Mouse (Mus musculus): ENCODE results near the gene Prtn3. TPM values are rescaled to one million over a fixed set of nuclear protein-coding genes. Genes with fewer than 3 reads are reported as not detected.

The Prtn3 gene
- total and polyA plus RNA-seq, 2 experiments from 2014 or later, result 0.74 TPM; not detected in 1

DNA sequence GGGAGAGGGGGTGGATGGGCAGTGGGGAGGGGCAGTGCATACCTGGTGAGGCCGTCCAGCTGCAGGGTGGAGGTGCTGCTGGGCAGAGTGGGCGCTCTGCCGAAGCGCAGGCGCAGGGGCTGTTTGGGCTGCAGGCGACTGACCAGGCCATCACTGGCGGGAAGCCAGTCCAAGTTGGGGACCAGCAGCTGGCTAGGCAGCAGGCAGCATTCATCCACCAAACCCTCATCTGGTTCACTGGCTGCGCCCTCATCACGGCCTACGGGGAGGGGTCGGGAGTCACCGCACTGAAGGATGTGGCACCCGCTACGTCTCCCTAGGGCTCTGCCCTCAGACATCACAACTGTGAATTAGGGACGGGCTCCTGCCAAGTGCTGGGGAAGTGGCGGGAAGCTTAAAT, 22.0 kb downstream of the Prtn3 start:
- Histone ChIP-seq H3K27ac (ENCODE audit: low read depth) (no peak overlapping the region), H3K9ac (replicated peaks; ENCODE audit: low read depth, low read length) (no peak overlapping the region), H3K36me3 (replicated peaks; ENCODE audit: control insufficient read depth, insufficient read depth, low read length) (peaks cover 48% of the 10 kb centered on the region), H3K4me2 (ENCODE audit: low read depth, low read length) (no peak overlapping the region), H3K27me3 (ENCODE audit: control insufficient read depth, insufficient read depth, low read length) (no peaks in the 10 kb centered on the region), H3K4me3 (ENCODE audit: low read depth, low read length) (no peak overlapping the region), H3K4me1 (ENCODE audit: control insufficient read depth, insufficient read depth) (no peaks in the 10 kb centered on the region), H3K9me3 (replicated peaks; ENCODE audit: control insufficient read depth, low read length) (no peaks in the 10 kb centered on the region)
- TF ChIP-seq CTCF (IDR thresholded peaks at IDR 0.05; ENCODE audit: low read depth), result no peak
- no peak for TF ChIP-seq EP300 (IDR thresholded peaks at IDR 0.05; ENCODE audit: low read depth)
- 91% methylated on average over 16 of the region's 16 CpGs for WGBS
- DNase-seq (ENCODE audit: low spot score), result no peak
- no peak for ATAC-seq (ENCODE audit: insufficient read depth, low read depth)

GRCm38 (mm10) chr10:79896814-79897213, 22.5 kb downstream of the Prtn3 start:
- Histone ChIP-seq H3K9ac (replicated peaks; ENCODE audit: low read depth, low read length) (no peak overlapping the region), H3K36me3 (replicated peaks; ENCODE audit: control insufficient read depth, insufficient read depth, low read length) (peaks cover 48% of the 10 kb centered on the region), H3K27me3 (ENCODE audit: control insufficient read depth, insufficient read depth, low read length) (no peaks in the 10 kb centered on the region), H3K4me2 (ENCODE audit: low read depth, low read length) (no peak overlapping the region), H3K4me3 (ENCODE audit: low read depth, low read length) (no peak overlapping the region), H3K27ac (ENCODE audit: low read depth) (no peak overlapping the region), H3K9me3 (replicated peaks; ENCODE audit: control insufficient read depth, low read length) (no peaks in the 10 kb centered on the region), H3K4me1 (ENCODE audit: control insufficient read depth, insufficient read depth) (no peaks in the 10 kb centered on the region)
- ATAC-seq (ENCODE audit: insufficient read depth, low read depth) (no peak), DNase-seq (ENCODE audit: low spot score) (no peak)
- 93% methylated on average over 13 of the region's 13 CpGs for WGBS
- TF ChIP-seq CTCF (IDR thresholded peaks at IDR 0.05; ENCODE audit: low read depth) (no peak), EP300 (IDR thresholded peaks at IDR 0.05; ENCODE audit: low read depth) (no peak)

DNA sequence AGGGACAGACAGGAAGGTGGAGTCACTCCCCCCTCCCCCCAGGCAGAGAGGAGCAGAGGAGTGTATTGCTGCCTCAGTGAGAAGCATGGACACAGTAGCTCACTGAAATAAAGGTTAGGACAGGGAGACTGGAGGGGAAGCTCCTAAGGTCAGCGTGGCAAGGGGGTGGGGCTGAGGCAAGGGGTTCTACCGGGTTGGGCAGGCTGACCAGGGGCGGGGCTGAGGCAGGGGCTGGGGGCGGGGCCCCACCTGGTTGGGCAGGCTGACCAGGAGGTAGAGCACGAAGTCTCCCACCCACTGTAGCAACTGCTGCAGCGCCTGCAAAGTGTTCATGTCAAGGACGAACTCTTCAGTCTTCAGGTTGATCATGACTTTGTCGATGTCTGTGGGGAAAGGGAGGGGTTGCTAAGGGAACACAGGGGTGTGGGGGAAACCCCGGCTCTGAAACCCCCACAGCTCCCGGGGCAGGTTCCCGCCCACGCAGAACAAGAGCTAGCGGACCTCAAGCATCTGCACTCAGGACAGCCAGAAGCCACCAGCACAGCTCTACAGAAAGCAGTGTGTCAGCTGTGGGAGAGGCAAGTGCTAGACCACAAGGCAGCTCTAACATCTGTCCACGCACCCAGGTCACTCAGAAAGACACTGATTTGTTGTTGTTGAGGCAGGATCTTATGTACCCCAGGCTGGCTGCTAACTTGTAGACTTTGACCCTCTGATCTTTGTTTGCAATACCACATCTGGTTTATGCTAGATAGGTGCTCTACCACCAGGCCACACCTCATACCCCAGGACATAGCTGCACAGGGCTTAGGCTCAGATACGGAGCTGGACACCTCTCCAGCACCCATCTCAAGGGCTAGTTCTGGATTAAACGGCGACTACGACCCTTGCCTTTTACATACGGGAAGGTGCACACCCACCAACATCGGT, 23.3 kb downstream of the Prtn3 start:
- TF ChIP-seq EP300 (IDR thresholded peaks at IDR 0.05; ENCODE audit: low read depth) (no peak), CTCF (IDR thresholded peaks at IDR 0.05; ENCODE audit: low read depth) (no peak)
- no peak overlapping the region for H3K4me2 ChIP-seq (ENCODE audit: low read depth, low read length)
- H3K4me3 ChIP-seq (ENCODE audit: low read depth, low read length), result no peak overlapping the region
- no peaks in the 10 kb centered on the region for H3K27me3 ChIP-seq (ENCODE audit: control insufficient read depth, insufficient read depth, low read length)
- ATAC-seq (ENCODE audit: insufficient read depth, low read depth) (no peak), DNase-seq (ENCODE audit: low spot score) (no peak)
- no peaks in the 10 kb centered on the region for H3K9me3 ChIP-seq (replicated peaks; ENCODE audit: control insufficient read depth, low read length)
- H3K27ac ChIP-seq (ENCODE audit: low read depth), result no peak overlapping the region
- H3K4me1 ChIP-seq (ENCODE audit: control insufficient read depth, insufficient read depth), result no peaks in the 10 kb centered on the region
- peaks cover 56% of the 10 kb centered on the region for H3K36me3 ChIP-seq (replicated peaks; ENCODE audit: control insufficient read depth, insufficient read depth, low read length)
- WGBS, result 67% methylated on average over 20 of the region's 20 CpGs
- no peak overlapping the region for H3K9ac ChIP-seq (replicated peaks; ENCODE audit: low read depth, low read length)

GRCm38 (mm10) chr10:79900951-79901410, 26.7 kb downstream of the Prtn3 start:
- H3K9ac ChIP-seq (replicated peaks; ENCODE audit: low read depth, low read length), result no peak overlapping the region
- TF ChIP-seq CTCF (IDR thresholded peaks at IDR 0.05; ENCODE audit: low read depth) (peak; percentile 27), EP300 (IDR thresholded peaks at IDR 0.05; ENCODE audit: low read depth) (no peak)
- H3K27me3 ChIP-seq (ENCODE audit: control insufficient read depth, insufficient read depth, low read length), result no peaks in the 10 kb centered on the region
- DNase-seq (ENCODE audit: low spot score) (no peak), ATAC-seq (ENCODE audit: insufficient read depth, low read depth) (0 out of 2 replicates have a peak, but pooled peaks have one; percentile 28)
- H3K27ac ChIP-seq (ENCODE audit: low read depth), result no peak overlapping the region
- WGBS, result 66% methylated on average over 2 of the region's 2 CpGs
- H3K9me3 ChIP-seq (replicated peaks; ENCODE audit: control insufficient read depth, low read length), result no peaks in the 10 kb centered on the region
- peaks cover 71% of the 10 kb centered on the region for H3K36me3 ChIP-seq (replicated peaks; ENCODE audit: control insufficient read depth, insufficient read depth, low read length)
- H3K4me3 ChIP-seq (ENCODE audit: low read depth, low read length), result no peak overlapping the region
- no peak overlapping the region for H3K4me2 ChIP-seq (ENCODE audit: low read depth, low read length)
- no peaks in the 10 kb centered on the region for H3K4me1 ChIP-seq (ENCODE audit: control insufficient read depth, insufficient read depth)

- DNase-seq (ENCODE audit: low spot score) (no peak), ATAC-seq (ENCODE audit: insufficient read depth, low read depth) (no peak)
- H3K4me3 ChIP-seq (ENCODE audit: low read depth, low read length), result no peak overlapping the region
- H3K4me1 ChIP-seq (ENCODE audit: control insufficient read depth, insufficient read depth), result no peaks in the 10 kb centered on the region
- no peak overlapping the region for H3K27ac ChIP-seq (ENCODE audit: low read depth)
- WGBS, result 91% methylated on average over 9 of the region's 9 CpGs
- TF ChIP-seq CTCF (IDR thresholded peaks at IDR 0.05; ENCODE audit: low read depth) (no peak), EP300 (IDR thresholded peaks at IDR 0.05; ENCODE audit: low read depth) (no peak)
- H3K27me3 ChIP-seq (ENCODE audit: control insufficient read depth, insufficient read depth, low read length), result no peaks in the 10 kb centered on the region
- H3K4me2 ChIP-seq (ENCODE audit: low read depth, low read length), result no peak overlapping the region
- no peaks in the 10 kb centered on the region for H3K9me3 ChIP-seq (replicated peaks; ENCODE audit: control insufficient read depth, low read length)
- peaks cover 57% of the 10 kb centered on the region for H3K36me3 ChIP-seq (replicated peaks; ENCODE audit: control insufficient read depth, insufficient read depth, low read length)
- no peak overlapping the region for H3K9ac ChIP-seq (replicated peaks; ENCODE audit: low read depth, low read length)
Observed at GRCm38 (mm10) chr10:79906712-79907111, 32.4 kb downstream of the Prtn3 start.
